Mouse (Mus musculus) midbrain, embryonic 12.5 days (tissue): ENCODE data around the gene Trim39. TPM values are rescaled to one million over a fixed set of nuclear protein-coding genes. Genes with fewer than 3 reads are reported as not detected.

Experiments used
- ATAC-seq: fragments of 200-750 bp; cut with Nextera tagmentation; 2 replicates; pipeline ENCODE4 v1.8.0; 2017; ENCODE audit warnings: low read depth, moderate TSS enrichment, moderate library complexity; ENCODE audit not compliant: low FRiP score
- H3K27ac ChIP-seq: fragments of 300-500 bp; sonication (generic); replicated peaks from 2 replicates; pipeline ENCODE4 v1.5.1; 2016; ENCODE audit warnings: mild to moderate bottlenecking
- H3K27me3 ChIP-seq: fragments of 300-500 bp; sonication (generic); 2 replicates; pipeline ENCODE4 v1.6.1; 2016; ENCODE audit warnings: mild to moderate bottlenecking
- H3K36me3 ChIP-seq: fragments of 300-500 bp; sonication (generic); 2 replicates; pipeline ENCODE4 v1.6.1; 2016
- H3K4me1 ChIP-seq: fragments of 300-500 bp; sonication (generic); 2 replicates; pipeline ENCODE4 v1.6.1; 2016
- H3K4me2 ChIP-seq: fragments of 300-500 bp; sonication (generic); replicated peaks from 2 replicates; pipeline ENCODE4 v1.6.1; 2016; ENCODE audit warnings: mild to moderate bottlenecking, moderate library complexity
- H3K4me3 ChIP-seq: fragments of 300-500 bp; sonication (generic); 2 replicates; pipeline ENCODE4 v1.5.1; 2016; ENCODE audit warnings: mild to moderate bottlenecking
- H3K9ac ChIP-seq: fragments of 300-500 bp; sonication (generic); replicated peaks from 2 replicates; pipeline ENCODE4 v1.6.1; 2016; ENCODE audit warnings: mild to moderate bottlenecking, moderate library complexity
- H3K9me3 ChIP-seq: fragments of 300-500 bp; sonication (generic); 2 replicates; pipeline ENCODE4 v1.6.1; 2016; ENCODE audit warnings: mild to moderate bottlenecking
- WGBS: fragments of 180-500 bp; shearing (Covaris S2); methylation state at CpG from one replicate; pipeline ENCODE4 v1.1.7; 2016; 5-methylcytosine and 5-hydroxymethylcytosine counted together
- polyA plus RNA-seq: library from polyadenylated mRNA; unstranded; fragments of >200 nt; fragmentation: Nextera tagmentation; extraction: Ambion mirVana; gene quantifications from 2 replicates; pipeline ENCODE4 v1.2.1, GENCODE M21; 2016

Trim39 gene
- polyA plus RNA-seq, 1 experiment from 2014 or later = 27.4 TPM

DNA sequence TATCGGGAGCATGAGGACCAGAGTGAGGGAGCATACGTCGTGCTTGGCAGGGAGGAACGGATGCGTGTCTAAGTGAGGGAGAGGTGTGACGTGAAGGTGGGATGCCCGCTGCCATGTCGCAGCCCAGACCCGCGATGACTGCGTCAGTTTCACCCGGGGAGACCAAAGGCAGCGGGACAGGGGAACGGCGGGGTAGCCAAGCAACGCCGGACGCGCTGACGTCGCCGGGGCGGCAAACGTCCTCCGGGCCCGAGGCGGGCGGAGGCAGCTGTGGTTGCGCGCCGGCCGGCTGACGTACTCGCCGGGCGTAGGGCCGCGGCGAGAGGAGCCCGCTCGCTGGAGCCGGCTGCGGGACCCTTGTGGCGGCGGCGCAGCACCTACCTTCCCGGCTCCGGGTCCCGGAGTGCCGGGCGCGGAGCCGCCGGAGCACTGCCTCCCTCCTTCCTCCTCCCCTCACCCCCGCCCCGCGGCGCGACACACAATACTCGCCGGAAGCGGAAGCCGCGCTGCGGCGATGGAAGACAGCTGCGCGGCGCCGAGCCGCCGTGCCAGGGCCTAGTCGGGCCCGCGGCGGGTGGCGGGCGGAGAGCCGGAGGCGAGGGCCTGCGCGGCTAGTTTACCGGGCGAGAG lies 976 bp downstream of the Trim39 start:
- Histone ChIP-seq H3K9me3 (no peaks in the 10 kb centered on the region), H3K4me3 (peak overlapping the region; percentile 95), H3K36me3 (peaks cover 40% of the 10 kb centered on the region), H3K9ac (peak overlapping the region; percentile 92), H3K27ac (peak overlapping the region; percentile 94), H3K4me2 (peak overlapping the region; percentile 91), H3K4me1 (peaks cover 29% of the 10 kb centered on the region), H3K27me3 (no peaks in the 10 kb centered on the region)
- peak; percentile 93 for ATAC-seq
- WGBS = under 1% methylated on average over 66 of the region's 84 CpGs

DNA sequence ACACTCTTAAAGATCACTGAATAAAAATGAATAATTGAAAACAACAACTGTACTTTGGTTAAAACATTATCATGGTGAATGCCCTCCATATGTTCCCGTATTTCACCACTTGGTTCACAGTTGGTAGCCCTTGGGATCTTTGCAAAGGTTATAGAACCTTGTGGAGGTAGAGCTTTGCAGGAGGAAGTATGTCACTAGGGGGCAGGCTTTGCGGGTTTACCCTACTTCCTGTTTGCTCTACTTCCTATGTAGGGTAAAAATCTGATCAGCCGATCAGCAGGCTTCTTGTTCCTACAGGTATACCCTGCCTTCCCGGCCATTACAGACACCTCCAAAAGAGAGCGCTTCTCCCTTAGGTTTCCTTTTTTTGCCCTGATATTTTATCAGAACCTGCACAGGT lies 6.2 kb downstream of the Trim39 start:
- no peak overlapping the region for H3K9ac ChIP-seq
- peaks cover 9% of the 10 kb centered on the region for H3K4me1 ChIP-seq
- H3K27ac ChIP-seq = no peak overlapping the region
- ATAC-seq = no peak
- no peaks in the 10 kb centered on the region for H3K9me3 ChIP-seq
- H3K4me2 ChIP-seq = no peak overlapping the region
- no peaks in the 10 kb centered on the region for H3K27me3 ChIP-seq
- no peak overlapping the region for H3K4me3 ChIP-seq
- H3K36me3 ChIP-seq = peaks cover 73% of the 10 kb centered on the region
- WGBS = 83% methylated on average over 5 of the region's 5 CpGs

DNA sequence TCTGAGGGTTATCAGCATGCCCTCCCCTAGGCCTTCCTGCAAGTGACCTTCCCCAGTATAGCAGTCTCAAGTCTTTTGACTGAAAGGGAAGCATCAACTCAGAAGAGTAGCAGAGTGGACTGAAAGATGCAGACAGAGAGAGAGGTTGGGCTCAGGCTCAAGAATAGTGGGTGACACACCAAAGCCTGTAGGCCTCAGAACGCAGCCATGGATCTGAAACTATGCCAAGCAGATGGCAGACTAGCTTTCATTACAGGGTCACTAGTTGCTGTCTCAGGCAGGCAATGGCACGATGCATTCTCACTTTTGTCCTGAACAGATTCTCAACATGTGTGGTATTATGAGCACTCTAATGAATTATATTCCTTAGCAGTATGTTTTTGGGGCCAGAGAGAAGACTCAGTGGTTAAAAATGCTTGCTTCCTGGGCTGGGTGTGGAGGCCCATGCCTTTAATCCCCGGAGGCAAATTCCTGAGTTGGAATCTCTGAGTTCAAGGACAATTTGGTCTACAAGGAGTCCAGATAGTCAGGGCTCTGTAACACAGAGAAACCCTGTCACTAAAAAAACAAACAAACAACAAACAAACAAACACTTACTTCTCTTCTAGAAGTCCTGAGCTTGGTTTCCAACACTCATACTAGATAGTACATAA lies 7.6 kb downstream of the Trim39 start:
- Histone ChIP-seq H3K4me2 (no peak overlapping the region), H3K27ac (no peak overlapping the region), H3K9me3 (no peaks in the 10 kb centered on the region), H3K4me3 (no peak overlapping the region), H3K36me3 (peaks cover 87% of the 10 kb centered on the region), H3K4me1 (no peaks in the 10 kb centered on the region), H3K27me3 (no peaks in the 10 kb centered on the region), H3K9ac (no peak overlapping the region)
- ATAC-seq = no peak
- WGBS = 94% methylated on average over 3 of the region's 3 CpGs

- peaks cover 4% of the 10 kb centered on the region for H3K4me1 ChIP-seq
- H3K27ac ChIP-seq = no peak overlapping the region
- H3K9me3 ChIP-seq = no peaks in the 10 kb centered on the region
- peaks cover 76% of the 10 kb centered on the region for H3K36me3 ChIP-seq
- H3K4me3 ChIP-seq = no peak overlapping the region
- H3K4me2 ChIP-seq = no peak overlapping the region
- 96% methylated on average over 9 of the region's 9 CpGs for WGBS
- no peaks in the 10 kb centered on the region for H3K27me3 ChIP-seq
- H3K9ac ChIP-seq = no peak overlapping the region
- ATAC-seq = no peak
Measured at GRCm38 (mm10) chr17:36261511-36262166, 10.4 kb downstream of the Trim39 start.

DNA sequence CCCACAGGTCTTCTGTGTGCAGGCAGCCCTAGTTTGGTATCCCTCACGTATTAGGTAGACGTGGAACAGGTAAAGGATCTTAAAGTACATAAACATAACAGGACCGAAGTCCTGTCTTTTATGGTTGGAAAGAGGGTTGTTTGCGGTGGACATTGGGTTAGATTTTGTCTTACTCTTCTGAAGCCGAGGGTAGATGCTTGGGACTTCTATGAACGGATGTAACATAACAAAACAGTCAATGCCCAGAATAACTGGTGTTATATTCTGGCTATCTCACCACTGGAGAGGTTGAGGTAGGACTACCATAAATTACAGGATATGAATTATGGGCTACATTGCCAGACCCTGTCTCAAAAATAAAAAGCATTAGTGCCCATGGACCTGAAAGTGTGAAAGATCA lies 14.1 kb downstream of the Trim39 start, which contains the start of gene Rpp21:
Gene Rpp21 (minus strand): TSS at position 101 of the 400 bp plus-strand sequence.
- peak; percentile 3; the same call in 1 of the 2 replicates for ATAC-seq
- H3K36me3 ChIP-seq = peaks cover 49% of the 10 kb centered on the region
- 45% methylated on average over 6 of the region's 6 CpGs for WGBS
- H3K9me3 ChIP-seq = no peaks in the 10 kb centered on the region
- peak within 1 kb of the TSS; percentile 61 for H3K4me2 ChIP-seq
- H3K4me1 ChIP-seq = peaks cover 7% of the 10 kb centered on the region
- H3K4me3 ChIP-seq = peak within 1 kb of the TSS; percentile 72
- peaks cover 3% of the 10 kb centered on the region; the same call in 1 of the 2 replicates for H3K27me3 ChIP-seq
- peak within 1 kb of the TSS; percentile 71 for H3K9ac ChIP-seq
- peak within 1 kb of the TSS; percentile 64 for H3K27ac ChIP-seq

DNA sequence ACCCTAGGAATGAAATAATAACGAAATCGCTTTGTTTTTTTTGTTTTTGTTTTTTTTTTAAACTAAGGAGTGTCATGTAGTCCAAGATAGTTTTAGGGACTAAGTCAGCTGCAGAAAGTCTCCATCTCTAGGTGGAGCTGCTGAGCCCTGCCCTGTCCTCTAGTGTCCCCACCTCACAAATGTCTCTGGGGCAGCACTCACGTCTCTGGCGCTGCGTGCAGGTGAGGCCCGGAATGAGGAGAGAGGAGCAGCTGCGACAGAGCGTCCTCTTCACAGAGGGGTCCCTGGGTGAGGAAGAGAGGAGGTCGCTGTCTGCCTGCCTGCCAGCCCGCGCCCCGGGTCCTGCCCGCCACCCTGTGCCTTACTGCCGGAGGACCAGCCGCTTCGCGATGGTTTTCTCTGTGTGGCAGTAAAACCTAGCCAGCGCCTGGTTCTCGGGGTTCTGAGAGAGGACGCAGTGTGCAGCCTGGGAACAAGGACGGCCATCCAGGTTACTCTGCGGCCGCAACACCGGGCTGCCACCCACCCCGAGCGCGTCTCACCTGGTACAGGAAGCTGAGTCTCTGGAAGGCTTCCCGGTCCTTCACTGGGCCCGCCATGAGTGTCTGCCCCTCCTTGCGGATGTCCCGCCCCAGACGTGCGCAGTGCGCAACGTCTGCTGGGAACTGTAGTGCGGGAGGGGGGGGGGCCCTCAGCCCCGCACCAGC lies 14.7 kb downstream of the Trim39 start:
- peak overlapping the region; percentile 64 for H3K27ac ChIP-seq
- H3K9me3 ChIP-seq = no peaks in the 10 kb centered on the region
- peak; percentile 95 for ATAC-seq
- H3K36me3 ChIP-seq = peaks cover 43% of the 10 kb centered on the region
- WGBS = under 1% methylated on average over 37 of the region's 37 CpGs
- H3K4me2 ChIP-seq = peak overlapping the region; percentile 61
- H3K9ac ChIP-seq = peak overlapping the region; percentile 71
- peaks cover 9% of the 10 kb centered on the region for H3K27me3 ChIP-seq
- peak overlapping the region; percentile 72 for H3K4me3 ChIP-seq
- H3K4me1 ChIP-seq = peaks cover 7% of the 10 kb centered on the region

- no peak for ATAC-seq
- Histone ChIP-seq H3K4me2 (no peak overlapping the region), H3K9me3 (no peaks in the 10 kb centered on the region), H3K4me1 (peaks cover 15% of the 10 kb centered on the region), H3K36me3 (0 out of 2 replicates have a peak, but pooled peaks cover 5% of the 10 kb centered on the region), H3K27me3 (peaks cover 40% of the 10 kb centered on the region), H3K9ac (no peak overlapping the region), H3K4me3 (no peak overlapping the region), H3K27ac (no peak overlapping the region)
- 72% methylated on average over 6 of the region's 6 CpGs for WGBS
Measured at GRCm38 (mm10) chr17:36253087-36253600, 18.9 kb downstream of the Trim39 start.

GRCm38 (mm10) chr17:36252250-36252876 lies 19.7 kb downstream of the Trim39 start:
- H3K9ac ChIP-seq = 0 out of 2 replicates have a peak overlapping the region, but pooled peaks have one; percentile 12
- no peaks in the 10 kb centered on the region for H3K9me3 ChIP-seq
- H3K4me1 ChIP-seq = peaks cover 15% of the 10 kb centered on the region
- ATAC-seq = 0 out of 2 replicates have a peak, but pooled peaks have one; percentile 12
- peak overlapping the region; percentile 25 for H3K4me3 ChIP-seq
- peak overlapping the region; percentile 43 for H3K4me2 ChIP-seq
- WGBS = 14% methylated on average over 25 of the region's 25 CpGs
- H3K27me3 ChIP-seq = peaks cover 42% of the 10 kb centered on the region
- H3K27ac ChIP-seq = no peak overlapping the region
- 0 out of 2 replicates have a peak, but pooled peaks cover 5% of the 10 kb centered on the region for H3K36me3 ChIP-seq

- H3K27me3 ChIP-seq = peaks cover 42% of the 10 kb centered on the region
- H3K9me3 ChIP-seq = no peaks in the 10 kb centered on the region
- no peak overlapping the region for H3K27ac ChIP-seq
- H3K36me3 ChIP-seq = no peaks in the 10 kb centered on the region
- peak overlapping the region; percentile 22; the same call in 1 of the 2 replicates for H3K4me2 ChIP-seq
- H3K4me1 ChIP-seq = peaks cover 7% of the 10 kb centered on the region
- 37% methylated on average over 33 of the region's 33 CpGs for WGBS
- no peak overlapping the region for H3K9ac ChIP-seq
- H3K4me3 ChIP-seq = 0 out of 2 replicates have a peak overlapping the region, but pooled peaks have one; percentile 13
- ATAC-seq = no peak
Measured at GRCm38 (mm10) chr17:36248886-36249285, 23.2 kb downstream of the Trim39 start.

DNA sequence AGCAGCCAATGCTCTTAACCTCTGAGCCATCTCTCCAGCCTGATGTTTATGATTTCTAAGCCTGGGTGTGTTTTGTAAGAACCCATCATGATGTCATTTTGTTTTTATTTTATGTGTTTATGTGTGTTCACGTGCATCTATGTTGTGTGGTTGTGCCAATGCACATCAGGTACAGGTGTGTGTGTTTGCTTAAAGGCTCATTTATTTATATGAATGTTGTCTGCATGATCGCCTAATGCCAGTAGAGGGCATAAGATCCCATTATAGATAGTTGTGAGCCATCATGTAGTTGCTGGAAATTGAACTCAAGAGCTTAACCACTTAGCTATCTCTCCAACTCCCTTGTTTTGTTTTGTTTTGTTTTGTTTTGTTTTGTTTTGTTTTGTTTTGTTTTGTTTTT lies 26.3 kb downstream of the Trim39 start:
- ATAC-seq = no peak
- H3K27ac ChIP-seq = no peak overlapping the region
- no peak overlapping the region for H3K4me2 ChIP-seq
- H3K4me1 ChIP-seq = 0 out of 2 replicates have a peak, but pooled peaks cover 3% of the 10 kb centered on the region
- WGBS = 77% methylated on average over 2 of the region's 2 CpGs
- no peak overlapping the region for H3K4me3 ChIP-seq
- H3K36me3 ChIP-seq = no peaks in the 10 kb centered on the region
- H3K9me3 ChIP-seq = no peaks in the 10 kb centered on the region
- H3K9ac ChIP-seq = no peak overlapping the region
- peaks cover 27% of the 10 kb centered on the region for H3K27me3 ChIP-seq

DNA sequence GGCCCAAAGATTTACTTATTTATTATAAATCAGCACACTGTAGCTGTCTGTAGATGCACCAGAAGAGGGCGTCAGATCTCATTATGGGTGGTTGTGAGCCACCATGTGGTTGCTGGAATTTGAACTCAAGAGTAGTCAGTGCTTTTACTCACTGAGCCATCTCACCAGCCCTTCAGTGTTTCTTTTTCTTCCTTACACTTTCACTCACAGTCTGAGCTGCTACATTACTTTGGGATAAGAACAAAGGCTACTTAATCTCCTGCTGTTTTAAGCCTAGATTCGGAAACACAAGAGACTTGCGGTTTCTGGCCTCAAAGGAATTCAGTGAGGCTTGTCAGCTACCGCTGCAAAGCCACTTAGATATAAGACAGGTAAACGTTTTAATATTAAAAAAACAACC lies 28.0 kb downstream of the Trim39 start:
- 0 out of 2 replicates have a peak, but pooled peaks cover 3% of the 10 kb centered on the region for H3K4me1 ChIP-seq
- no peak overlapping the region for H3K4me2 ChIP-seq
- H3K9me3 ChIP-seq = no peaks in the 10 kb centered on the region
- H3K27me3 ChIP-seq = peaks cover 16% of the 10 kb centered on the region
- H3K36me3 ChIP-seq = no peaks in the 10 kb centered on the region
- WGBS = 11% methylated on average over 5 of the region's 5 CpGs
- no peak for ATAC-seq
- H3K4me3 ChIP-seq = no peak overlapping the region
- H3K27ac ChIP-seq = no peak overlapping the region
- no peak overlapping the region for H3K9ac ChIP-seq
